Mouse (Mus musculus) E14TG2a.4 (cell line): ENCODE results near the gene Gria1.

Source experiments
- H3K27me3 ChIP-seq: 2 replicates; pipeline ENCODE4 v1.6.1; 2014; ENCODE audit warnings: low read length, control low read depth; ENCODE audit not compliant: insufficient read depth
- H3K36me3 ChIP-seq: 2 replicates; pipeline ENCODE4 v1.6.1; 2014; ENCODE audit warnings: low read length, control low read depth; ENCODE audit not compliant: insufficient read depth
- H3K4me1 ChIP-seq: replicated peaks from 2 replicates; pipeline ENCODE4 v1.6.1; 2014; ENCODE audit warnings: low read depth, low read length, control low read depth
- H3K4me3 ChIP-seq: replicated peaks from 2 replicates; pipeline ENCODE4 v1.5.1; 2014; ENCODE audit warnings: mild to moderate bottlenecking, low read length
- H3K9me3 ChIP-seq: 2 replicates; pipeline ENCODE4 v1.6.1; 2014; ENCODE audit warnings: low read length, control low read depth
- CTCF ChIP-seq: conservative IDR thresholded peaks from 2 replicates; pipeline ENCODE4 v1.5.1; 2014; ENCODE audit warnings: low read length
- NANOG ChIP-seq: IDR thresholded peaks from 2 replicates; pipeline ENCODE4 v1.6.1; 2014; ENCODE audit warnings: borderline replicate concordance, low read length, mixed read lengths
- POU5F1 ChIP-seq: IDR thresholded peaks from 2 replicates; pipeline ENCODE4 v1.6.1; 2014; ENCODE audit warnings: low read length, borderline replicate concordance

The Gria1 gene

DNA sequence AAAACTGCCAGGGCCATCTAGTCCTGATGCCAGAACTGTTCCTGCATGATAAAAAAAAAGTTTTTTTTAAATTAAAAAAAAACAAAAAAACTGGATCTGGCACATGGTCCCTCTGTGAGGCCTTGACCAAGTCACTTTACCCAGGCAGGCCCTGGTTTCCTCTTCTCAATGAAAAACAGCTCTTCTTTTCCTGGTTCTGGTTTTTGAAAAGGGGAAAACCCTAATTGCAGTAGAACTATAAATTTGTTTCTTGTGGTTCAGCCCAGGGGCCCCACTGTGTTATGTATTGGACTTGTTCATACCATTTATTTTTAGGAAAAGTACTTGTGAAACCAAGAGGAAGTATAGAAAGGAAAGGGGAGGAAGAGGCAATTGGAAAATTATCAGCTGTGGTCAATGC lies 232.6 kb downstream of the Gria1 start:
- no peak for TF ChIP-seq POU5F1
- TF ChIP-seq NANOG: no peak
- TF ChIP-seq CTCF: no peak

DNA sequence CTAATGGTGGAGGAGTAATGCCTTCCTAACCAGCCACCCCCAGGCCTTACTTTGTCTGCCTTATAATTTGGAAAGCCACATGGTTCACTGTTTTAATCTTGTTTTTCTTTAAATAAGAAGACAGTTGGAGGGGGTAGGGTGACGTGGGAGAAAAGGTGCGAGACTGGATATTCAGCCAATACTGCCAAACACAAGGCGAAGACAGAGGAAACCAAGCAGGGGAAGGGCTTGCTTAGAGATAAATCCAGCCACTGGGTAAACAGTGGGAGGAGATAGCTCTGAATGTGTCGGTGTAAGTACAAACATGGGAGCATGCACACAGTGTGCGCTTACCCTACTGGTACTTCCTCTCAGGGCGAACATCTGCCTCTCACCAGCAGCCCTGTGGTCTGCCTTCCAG lies 233.4 kb downstream of the Gria1 start:
- Histone ChIP-seq H3K4me1 (no peaks in the 10 kb centered on the region), H3K27me3 (no peaks in the 10 kb centered on the region), H3K4me3 (no peak overlapping the region), H3K9me3 (peaks cover 7% of the 10 kb centered on the region; the same call in 1 of the 2 replicates), H3K36me3 (no peaks in the 10 kb centered on the region)
- no peak for TF ChIP-seq POU5F1
- TF ChIP-seq CTCF: no peak
- TF ChIP-seq NANOG: no peak

More for the DNA sequence above, 232.6 kb downstream of the Gria1 start:
- Histone ChIP-seq H3K27me3 (no peaks in the 10 kb centered on the region), H3K4me3 (no peak overlapping the region), H3K9me3 (peaks cover 7% of the 10 kb centered on the region; the same call in 1 of the 2 replicates), H3K36me3 (no peaks in the 10 kb centered on the region), H3K4me1 (no peaks in the 10 kb centered on the region)

DNA sequence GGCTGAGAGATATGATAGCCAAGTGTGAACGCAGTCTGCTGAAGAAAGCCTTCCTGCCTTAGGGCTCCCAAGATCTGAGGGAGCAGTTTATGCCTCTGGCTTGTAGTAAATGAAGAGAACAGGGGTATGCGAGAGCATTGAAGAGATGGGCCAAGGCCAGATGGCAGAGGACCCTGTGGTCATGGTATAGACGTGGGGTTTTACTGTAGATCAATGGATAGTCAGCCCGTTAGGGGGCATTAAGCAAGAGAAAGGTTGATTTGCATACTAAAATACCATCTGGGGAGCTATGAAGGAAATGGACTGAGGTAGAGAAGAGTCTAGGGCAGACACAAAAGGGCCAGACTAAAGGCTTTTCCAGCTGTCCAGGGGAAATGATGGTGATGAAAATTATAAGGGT lies 237.7 kb downstream of the Gria1 start:
- Histone ChIP-seq H3K4me3 (no peak overlapping the region), H3K4me1 (no peaks in the 10 kb centered on the region), H3K27me3 (no peaks in the 10 kb centered on the region), H3K9me3 (peaks cover 7% of the 10 kb centered on the region; the same call in 1 of the 2 replicates), H3K36me3 (no peaks in the 10 kb centered on the region)
- TF ChIP-seq CTCF: no peak
- TF ChIP-seq NANOG: no peak
- TF ChIP-seq POU5F1: no peak

DNA sequence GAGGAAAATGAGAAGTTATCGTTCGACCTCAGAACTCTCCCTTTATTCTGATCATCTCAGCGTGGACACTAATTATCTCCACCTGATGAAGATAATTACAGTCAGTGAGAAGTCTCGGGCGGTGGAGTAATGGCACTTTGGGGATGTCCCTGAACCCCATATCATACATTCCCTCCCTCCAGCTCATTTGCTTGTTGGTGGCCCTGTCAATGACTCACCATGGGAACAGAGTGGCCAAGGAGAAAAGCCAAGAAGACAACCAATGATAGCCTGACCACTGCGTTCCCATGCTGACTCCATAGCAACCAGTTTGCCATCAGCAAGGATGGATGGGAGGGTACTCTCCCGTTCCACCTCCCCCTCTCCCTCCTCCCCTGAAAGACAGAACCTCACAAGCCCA lies 238.9 kb downstream of the Gria1 start:
- H3K27me3 ChIP-seq: no peaks in the 10 kb centered on the region
- H3K36me3 ChIP-seq: no peaks in the 10 kb centered on the region
- TF ChIP-seq POU5F1 (no peak), CTCF (no peak), NANOG (no peak)
- 0 out of 2 replicates have a peak, but pooled peaks cover under 1% of the 10 kb centered on the region for H3K9me3 ChIP-seq
- no peak overlapping the region for H3K4me3 ChIP-seq
- no peaks in the 10 kb centered on the region for H3K4me1 ChIP-seq

DNA sequence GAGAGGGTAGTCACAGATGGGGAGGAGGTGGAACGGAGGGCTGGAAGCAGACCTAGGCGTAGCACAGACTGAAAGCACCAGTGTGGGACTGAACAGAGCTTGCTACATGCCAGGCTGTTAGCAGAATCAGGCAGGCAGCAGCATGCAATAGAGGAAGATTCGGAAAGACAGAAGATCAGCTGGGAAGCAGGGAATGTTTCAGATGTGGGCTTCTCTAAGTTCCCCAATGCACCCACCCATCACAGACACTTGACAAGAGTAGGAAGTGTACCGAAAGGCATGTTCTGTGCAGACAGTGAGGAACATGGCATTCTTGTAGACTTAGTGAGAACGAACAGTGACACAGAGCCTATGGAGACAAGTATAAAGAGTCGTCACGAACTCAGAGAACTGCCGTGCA lies 260.5 kb downstream of the Gria1 start:
- no peak for TF ChIP-seq NANOG
- no peak for TF ChIP-seq CTCF
- no peak for TF ChIP-seq POU5F1
- no peaks in the 10 kb centered on the region for H3K27me3 ChIP-seq
- H3K4me3 ChIP-seq: no peak overlapping the region

DNA sequence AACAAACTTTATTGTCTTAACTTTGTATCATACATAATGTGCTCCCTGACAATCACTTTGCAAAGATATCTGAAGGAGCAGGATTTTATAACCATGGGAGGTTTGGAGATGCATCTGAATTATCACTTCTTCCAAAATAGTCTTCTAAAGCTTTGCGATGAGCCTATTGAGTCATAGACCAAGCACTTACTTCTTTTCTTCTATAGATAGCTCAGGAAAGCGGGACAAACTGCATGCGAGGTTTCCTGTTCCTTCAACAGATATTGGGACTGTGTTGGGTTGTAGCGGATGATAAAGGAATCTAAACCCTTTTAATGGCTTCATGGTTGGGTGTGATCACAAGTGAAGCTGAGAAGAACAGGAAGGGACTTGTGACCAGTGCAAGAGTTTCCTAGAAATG lies 263.5 kb downstream of the Gria1 start:
- Histone ChIP-seq H3K27me3 (no peaks in the 10 kb centered on the region), H3K36me3 (no peaks in the 10 kb centered on the region)

More for the DNA sequence above, 260.5 kb downstream of the Gria1 start:
- H3K4me1 ChIP-seq: no peaks in the 10 kb centered on the region
- H3K9me3 ChIP-seq: no peaks in the 10 kb centered on the region
- no peaks in the 10 kb centered on the region for H3K36me3 ChIP-seq

DNA sequence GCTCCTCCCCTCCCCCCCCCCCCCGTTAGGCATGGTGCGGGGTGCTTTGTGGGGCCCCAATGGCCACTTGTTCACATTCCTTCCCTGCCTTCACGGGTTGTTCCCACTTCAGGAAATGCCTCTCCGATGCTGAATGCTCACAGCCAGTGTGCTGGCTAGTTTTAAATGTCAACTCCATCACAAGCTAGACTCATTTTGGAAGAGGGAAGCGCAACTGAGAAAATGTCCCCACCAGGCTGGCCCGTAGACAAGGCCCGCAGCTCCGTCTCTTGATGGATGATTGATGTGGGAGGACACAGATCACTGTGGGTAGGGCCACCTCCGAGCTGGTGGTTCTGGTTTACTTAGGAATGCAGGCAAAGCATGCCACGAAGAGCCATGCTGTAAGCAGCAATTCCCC lies 266.9 kb downstream of the Gria1 start:
- H3K36me3 ChIP-seq: no peaks in the 10 kb centered on the region
- no peaks in the 10 kb centered on the region for H3K4me1 ChIP-seq
- TF ChIP-seq NANOG: no peak
- TF ChIP-seq CTCF: no peak
- no peak for TF ChIP-seq POU5F1
- no peaks in the 10 kb centered on the region for H3K27me3 ChIP-seq
- no peak overlapping the region for H3K4me3 ChIP-seq
- H3K9me3 ChIP-seq: no peaks in the 10 kb centered on the region

More for the DNA sequence above, 263.5 kb downstream of the Gria1 start:
- TF ChIP-seq CTCF (no peak), NANOG (no peak)
- Histone ChIP-seq H3K4me1 (no peaks in the 10 kb centered on the region), H3K4me3 (no peak overlapping the region), H3K9me3 (no peaks in the 10 kb centered on the region)

DNA sequence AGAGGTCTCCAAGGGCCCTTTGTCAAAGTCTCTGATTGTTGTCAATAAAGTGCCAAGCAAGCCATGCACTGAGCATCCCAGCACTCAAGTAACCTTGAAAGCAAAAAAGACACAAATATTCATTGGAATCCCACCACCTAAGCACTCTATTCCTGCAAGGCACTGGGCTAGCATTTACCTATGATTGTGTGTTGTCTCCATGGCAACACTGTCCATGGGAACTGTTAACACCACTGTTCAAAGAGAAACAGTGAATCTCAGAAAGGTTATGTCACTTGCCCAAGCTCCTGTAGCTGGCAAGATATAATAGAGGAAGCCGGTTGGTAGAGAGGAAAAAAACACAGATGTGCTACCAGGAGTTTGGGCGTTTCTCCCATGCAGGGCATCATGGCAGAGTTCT lies 274.9 kb downstream of the Gria1 start:
- TF ChIP-seq POU5F1 (no peak), NANOG (no peak), CTCF (no peak)
- no peaks in the 10 kb centered on the region for H3K27me3 ChIP-seq

DNA sequence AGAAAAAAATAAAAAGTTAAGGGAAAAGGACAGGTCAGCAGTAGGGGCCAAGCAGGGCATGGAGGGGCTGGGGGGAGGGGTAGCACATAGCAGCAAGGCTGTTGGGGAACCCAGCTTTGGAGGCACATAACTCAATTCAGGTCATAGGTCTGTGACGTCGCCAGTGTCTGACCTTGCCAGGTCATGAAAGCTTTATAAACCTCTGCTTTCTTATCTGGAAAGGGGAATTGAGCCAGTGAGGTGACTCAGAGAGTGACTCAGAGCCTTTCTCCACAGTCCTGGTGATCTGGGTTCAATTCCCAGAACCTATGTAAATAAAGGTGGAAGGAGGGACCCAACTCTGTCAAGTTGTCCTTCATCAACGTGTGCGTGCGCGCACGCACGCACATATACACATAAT lies 286.2 kb downstream of the Gria1 start:
- no peaks in the 10 kb centered on the region for H3K4me1 ChIP-seq
- no peak overlapping the region for H3K4me3 ChIP-seq
- H3K27me3 ChIP-seq: no peaks in the 10 kb centered on the region; the same call in 1 of the 2 replicates
- no peaks in the 10 kb centered on the region for H3K9me3 ChIP-seq
- no peak for TF ChIP-seq CTCF
- no peak for TF ChIP-seq POU5F1
- TF ChIP-seq NANOG: no peak
- H3K36me3 ChIP-seq: no peaks in the 10 kb centered on the region

More for the DNA sequence above, 274.9 kb downstream of the Gria1 start:
- Histone ChIP-seq H3K4me3 (no peak overlapping the region), H3K9me3 (no peaks in the 10 kb centered on the region), H3K4me1 (no peaks in the 10 kb centered on the region), H3K36me3 (no peaks in the 10 kb centered on the region)
